Mouse (Mus musculus) myocyte (in vitro differentiated cells): Measurements from ENCODE around the gene Sh3gl2.

Experiments used
- CEBPB ChIP-seq: IDR thresholded peaks from 2 replicates; pipeline ENCODE4 v1.6.1; 2011; ENCODE audit warnings: mild to moderate bottlenecking, moderate library complexity; ENCODE audit not compliant: poor library complexity, insufficient read depth, severe bottlenecking
- MAX ChIP-seq: IDR thresholded peaks from one replicate; pipeline ENCODE4 v1.6.1; 2011; ENCODE audit warnings: low read depth, mild to moderate bottlenecking, control low read depth
- MYOD1 ChIP-seq, 3 experiments: IDR thresholded peaks; one replicate each; pipeline ENCODE4 v1.6.1; 2011; ENCODE audit warnings: control low read depth in 2 of 3, low read depth in 2 of 3, mild to moderate bottlenecking in 2 of 3, moderate library complexity in 1 of 3; ENCODE audit not compliant: insufficient read length in 2 of 3, control insufficient read depth in 1 of 3
- MYOG ChIP-seq, 3 experiments: IDR thresholded peaks; one replicate each; pipeline ENCODE4 v1.6.1; 2011; ENCODE audit warnings: control low read depth in 2 of 3, low read depth in 2 of 3, mild to moderate bottlenecking in 2 of 3; ENCODE audit not compliant: insufficient read length in 2 of 3, control insufficient read depth in 1 of 3, insufficient read depth in 1 of 3
- POLR2A ChIP-seq: IDR thresholded peaks from one replicate; pipeline ENCODE4 v1.6.1; 2011; ENCODE audit warnings: low read depth, mild to moderate bottlenecking, control low read depth, moderate library complexity; ENCODE audit not compliant: insufficient read length
- POLR2AphosphoS2 ChIP-seq: IDR thresholded peaks from one replicate; pipeline ENCODE4 v1.6.1; 2011; ENCODE audit warnings: low read depth, control low read depth; ENCODE audit not compliant: insufficient read length
- REST ChIP-seq: IDR thresholded peaks from one replicate; pipeline ENCODE4 v1.6.1; 2011; ENCODE audit warnings: mild to moderate bottlenecking, control low read depth, moderate library complexity; ENCODE audit not compliant: insufficient read depth, insufficient read length
- SRF ChIP-seq: IDR thresholded peaks from one replicate; pipeline ENCODE4 v1.6.1; 2011; ENCODE audit warnings: low read depth; ENCODE audit not compliant: control insufficient read depth, insufficient read length

DNA sequence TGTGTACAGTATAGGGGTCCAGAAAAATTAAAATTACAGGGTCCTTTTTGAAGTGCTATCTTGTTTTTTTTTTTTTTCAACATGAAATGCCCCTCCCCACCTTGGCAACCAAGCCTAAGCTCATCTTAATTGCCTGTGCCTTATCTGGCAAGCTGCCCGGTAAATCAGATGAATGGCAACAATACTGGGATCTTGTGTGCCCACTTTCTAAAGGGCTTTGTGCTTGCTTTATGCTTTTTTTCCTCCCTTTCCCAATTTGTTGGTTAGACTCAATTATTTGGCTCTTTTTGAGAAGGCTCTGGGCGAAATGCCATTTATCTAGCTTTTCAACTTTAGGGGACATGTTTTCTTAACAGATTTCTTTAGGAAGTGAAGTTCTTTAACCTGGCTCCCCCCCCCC, 45.3 kb downstream of the Sh3gl2 start:
- TF ChIP-seq POLR2AphosphoS2, result no peak
- TF ChIP-seq CEBPB, result no peak
- TF ChIP-seq REST, result no peak
- no peak for TF ChIP-seq MAX
- no peak for TF ChIP-seq POLR2A
- no peak for TF ChIP-seq MYOG (IDR thresholded peaks at IDR 0.05; ENCODE audit: control insufficient read depth in 1 of 3, insufficient read depth in 1 of 3, insufficient read length in 2 of 3, low read depth in 2 of 3)
- no peak for TF ChIP-seq MYOD1 (IDR thresholded peaks at IDR 0.05; ENCODE audit: control insufficient read depth in 1 of 3, insufficient read length in 2 of 3, low read depth in 2 of 3)
- TF ChIP-seq SRF, result no peak
